Mouse (Mus musculus): ENCODE results near the gene Stat6. TPM values are rescaled to one million over a fixed set of nuclear protein-coding genes. Genes with fewer than 3 reads are reported as not detected.

The Stat6 gene
- total and polyA plus RNA-seq, 2 experiments, result 27.7 to 44.7 TPM

- no peaks in the 10 kb centered on the region for H3K36me3 ChIP-seq (ENCODE audit: control insufficient read depth, insufficient read depth, low read length)
Measured at GRCm38 (mm10) chr10:127710331-127710730, 67.5 kb downstream of the Stat6 start.

More at GRCm38 (mm10) chr10:127710331-127710730, 67.5 kb downstream of the Stat6 start:
- Histone ChIP-seq H3K27me3 (ENCODE audit: control insufficient read depth, insufficient read depth, low read length) (no peaks in the 10 kb centered on the region), H3K4me3 (ENCODE audit: insufficient read depth, low read depth, low read length) (no peak overlapping the region), H3K4me1 (ENCODE audit: control insufficient read depth, insufficient read depth, low read length) (no peaks in the 10 kb centered on the region), H3K9ac (ENCODE audit: low read depth, low read length) (no peak overlapping the region), H3K79me2 (ENCODE audit: control insufficient read depth, insufficient read depth, low read length) (no peaks in the 10 kb centered on the region), H3K27ac (replicated peaks; ENCODE audit: insufficient read depth, low read depth, low read length) (no peak overlapping the region)
- TF ChIP-seq POLR2A (IDR thresholded peaks at IDR 0.05; ENCODE audit: extremely low read depth, insufficient read depth, low read length) (no peak), CTCF (IDR thresholded peaks at IDR 0.05; ENCODE audit: low read depth, low read length) (no peak)
- WGBS, result 85% methylated on average over 13 of the region's 13 CpGs
- no peak for DNase-seq (ENCODE audit: extremely low read depth, low read depth, low spot score)

Other genes starting within 250 kb of the Stat6 start
- gene Stac3, start 141.3 kb upstream of the Stat6 start, total RNA-seq (2014; rRNA removed), result 0.20 and 0.37 TPM in 2 replicates
- gene Stac3, start 141.3 kb upstream of the Stat6 start, polyA plus RNA-seq (2012; rRNA removed), result 0.42 and 0.49 TPM in 2 replicates
- 0.09 and 0.40 TPM in 2 replicates for gene Ndufa4l2, start 128.0 kb upstream of the Stat6 start, total RNA-seq (2014; rRNA removed)
- gene Ndufa4l2, start 128.0 kb upstream of the Stat6 start, polyA plus RNA-seq (2012; rRNA removed), result 4.0 and 4.4 TPM in 2 replicates
- gene Shmt2, start 120.5 kb upstream of the Stat6 start, total RNA-seq (2014; rRNA removed), result 130 and 154 TPM in 2 replicates
- 309 and 324 TPM in 2 replicates for gene Shmt2, start 120.5 kb upstream of the Stat6 start, polyA plus RNA-seq (2012; rRNA removed)
- not detected in 2 replicates for gene Nxph4, start 108.4 kb upstream of the Stat6 start, total RNA-seq (2014; rRNA removed)
- 0.05 TPM in 1 of 2 replicates, not detected in the other for gene Nxph4, start 108.4 kb upstream of the Stat6 start, polyA plus RNA-seq (2012; rRNA removed)
- 193 and 278 TPM in 2 replicates for gene Lrp1, start 21.8 kb upstream of the Stat6 start, total RNA-seq (2014; rRNA removed)
- gene Lrp1, start 21.8 kb upstream of the Stat6 start, polyA plus RNA-seq (2012; rRNA removed), result 354 and 373 TPM in 2 replicates
- 5.5 and 6.3 TPM in 2 replicates for gene Nemp1, start 23.9 kb downstream of the Stat6 start, total RNA-seq (2014; rRNA removed)
- 2.0 and 2.7 TPM in 2 replicates for gene Nemp1, start 23.9 kb downstream of the Stat6 start, polyA plus RNA-seq (2012; rRNA removed)
- gene Nab2, start 25.6 kb downstream of the Stat6 start, total RNA-seq (2014; rRNA removed), result 8.9 and 13.4 TPM in 2 replicates
- 16.0 and 16.6 TPM in 2 replicates for gene Nab2, start 25.6 kb downstream of the Stat6 start, polyA plus RNA-seq (2012; rRNA removed)
- gene Myo1a, start 62.2 kb downstream of the Stat6 start, total RNA-seq (2014; rRNA removed), result 0.18 TPM in 1 of 2 replicates, not detected in the other
- gene Myo1a, start 62.2 kb downstream of the Stat6 start, polyA plus RNA-seq (2012; rRNA removed), result 0.02 TPM in 1 of 2 replicates, not detected in the other
- not detected in 2 replicates for gene Tac2, start 81.5 kb downstream of the Stat6 start, total RNA-seq (2014; rRNA removed)
- gene Tac2, start 81.5 kb downstream of the Stat6 start, polyA plus RNA-seq (2012; rRNA removed), result not detected in 2 replicates
- gene Zbtb39, start 96.6 kb downstream of the Stat6 start, total RNA-seq (2014; rRNA removed), result 4.1 and 5.8 TPM in 2 replicates
- gene Zbtb39, start 96.6 kb downstream of the Stat6 start, polyA plus RNA-seq (2012; rRNA removed), result 5.3 and 5.9 TPM in 2 replicates
- gene Gpr182, start 108.7 kb downstream of the Stat6 start, total RNA-seq (2014; rRNA removed), result 4.8 and 8.8 TPM in 2 replicates
- gene Gpr182, start 108.7 kb downstream of the Stat6 start, polyA plus RNA-seq (2012; rRNA removed), result 18.4 and 26.2 TPM in 2 replicates
- 0.18 and 0.27 TPM in 2 replicates for gene Rdh1, start 116.7 kb downstream of the Stat6 start, total RNA-seq (2014; rRNA removed)
- 0.20 TPM in 2 replicates for gene Rdh1, start 116.7 kb downstream of the Stat6 start, polyA plus RNA-seq (2012; rRNA removed)
- gene Rdh16f1, start 116.8 kb downstream of the Stat6 start, total RNA-seq (2014; rRNA removed), result not detected in 2 replicates
- gene Rdh16f1, start 116.8 kb downstream of the Stat6 start, polyA plus RNA-seq (2012; rRNA removed), result not detected in 2 replicates
- gene Rdh9, start 133.4 kb downstream of the Stat6 start, total RNA-seq (2014; rRNA removed), result 75.6 and 121 TPM in 2 replicates
- 54.4 and 60.2 TPM in 2 replicates for gene Rdh9, start 133.4 kb downstream of the Stat6 start, polyA plus RNA-seq (2012; rRNA removed)
- gene Rdh16, start 158.2 kb downstream of the Stat6 start, total RNA-seq (2014; rRNA removed), result 74.0 and 111 TPM in 2 replicates
- 43.8 and 55.8 TPM in 2 replicates for gene Rdh16, start 158.2 kb downstream of the Stat6 start, polyA plus RNA-seq (2012; rRNA removed)
- not detected in 2 replicates for gene Rdh19, start 206.9 kb downstream of the Stat6 start, total RNA-seq (2014; rRNA removed)
- gene Rdh19, start 206.9 kb downstream of the Stat6 start, polyA plus RNA-seq (2012; rRNA removed), result 0.05 TPM in 1 of 2 replicates, not detected in the other
- 282 and 329 TPM in 2 replicates for gene Rdh16f2, start 223.5 kb downstream of the Stat6 start, total RNA-seq (2014; rRNA removed)
- gene Rdh16f2, start 223.5 kb downstream of the Stat6 start, polyA plus RNA-seq (2012; rRNA removed), result 281 and 297 TPM in 2 replicates
- gene Rdh7, start 245.8 kb downstream of the Stat6 start, total RNA-seq (2014; rRNA removed), result 1,124 and 1,219 TPM in 2 replicates
- gene Rdh7, start 245.8 kb downstream of the Stat6 start, polyA plus RNA-seq (2012; rRNA removed), result 1,436 and 1,472 TPM in 2 replicates